Mouse (Mus musculus) adrenal gland, postnatal 10 days (tissue): ENCODE results near the gene Bmt2. TPM values are rescaled to one million over a fixed set of nuclear protein-coding genes. Genes with fewer than 3 reads are reported as not detected.

ENCODE experiments used
- DNase-seq: peaks from one replicate; pipeline ENCODE4 v3.0.0; 2021; ENCODE audit warnings: mixed read lengths
- long read RNA-seq, 2 experiments: library from polyadenylated mRNA; stranded (forward); transcript quantifications; one replicate each; pipeline ENCODE4 v2.0.0; 2021
- total RNA-seq, 2 experiments: library from RNA; stranded (reverse); gene quantifications; 2 replicates each; pipeline ENCODE4 v1.2.3; 2021

The Bmt2 gene
- 10 to 100 TPM; 10.4 to 12.3 TPM for total RNA-seq
- long read RNA-seq, experiment 1, full-length matches to known transcripts, result 10 of 14 reads
- long read RNA-seq, experiment 1, partial matches to known transcripts, result 0 of 14 reads
- long read RNA-seq, experiment 1, other reads (novel, unspliced or antisense), result 4 of 14 reads
- long read RNA-seq, experiment 2, full-length matches to known transcripts, result 10 of 13 reads
- long read RNA-seq, experiment 2, partial matches to known transcripts, result 2 of 13 reads
- long read RNA-seq, experiment 2, other reads (novel, unspliced or antisense), result 1 of 13 reads

DNA sequence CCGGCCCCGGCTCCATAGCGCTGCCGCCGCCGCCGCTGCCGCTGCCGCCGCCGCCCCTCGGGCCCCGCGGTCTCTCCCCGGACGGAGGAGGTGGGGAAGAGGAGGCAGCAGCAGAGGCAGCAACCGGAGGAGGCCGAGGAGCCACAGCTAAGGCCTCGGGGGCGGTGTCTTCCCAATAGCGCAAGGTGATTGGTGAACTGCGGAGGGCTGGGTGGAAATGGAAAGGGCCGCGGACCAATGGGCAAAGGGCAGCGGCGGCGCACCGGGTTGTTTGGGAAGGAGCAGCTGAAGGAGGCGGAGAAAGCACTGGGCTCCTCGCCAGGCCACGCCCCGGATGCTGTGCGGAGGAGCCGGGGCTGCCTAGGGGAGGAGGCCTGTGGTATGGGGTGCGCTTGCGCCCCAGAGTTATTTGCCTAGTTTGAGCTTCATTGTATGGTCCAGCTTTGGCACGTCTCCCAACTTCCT, at the start of gene Bmt2:
Bmt2 (minus strand) TSS at position 149 of the 465 bp plus-strand sequence.
- DNase-seq, result peak; percentile 100

GRCm38 (mm10) chr6:13722166-13722565, 44.4 kb upstream of the Bmt2 start:
- no peak for DNase-seq

DNA sequence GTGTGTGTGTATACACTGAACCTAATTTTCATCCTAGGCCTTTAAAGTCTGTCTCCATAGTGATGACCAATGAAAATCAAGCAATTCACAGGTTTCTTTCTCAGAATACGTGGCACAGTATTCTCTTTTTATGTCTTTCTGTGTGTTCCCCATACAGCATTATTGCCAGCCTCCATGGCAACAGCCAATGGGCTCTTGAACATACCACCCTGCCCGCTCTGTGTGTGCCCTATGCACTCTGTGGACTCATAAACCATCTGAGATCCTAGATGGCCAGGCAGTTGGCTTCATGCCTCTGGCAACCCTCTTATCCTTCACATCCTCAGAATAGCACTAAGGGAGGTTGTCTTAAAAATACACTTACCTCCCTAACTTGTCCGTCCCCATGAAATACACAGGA, 37.1 kb upstream of the Bmt2 start:
- DNase-seq, result no peak

DNA sequence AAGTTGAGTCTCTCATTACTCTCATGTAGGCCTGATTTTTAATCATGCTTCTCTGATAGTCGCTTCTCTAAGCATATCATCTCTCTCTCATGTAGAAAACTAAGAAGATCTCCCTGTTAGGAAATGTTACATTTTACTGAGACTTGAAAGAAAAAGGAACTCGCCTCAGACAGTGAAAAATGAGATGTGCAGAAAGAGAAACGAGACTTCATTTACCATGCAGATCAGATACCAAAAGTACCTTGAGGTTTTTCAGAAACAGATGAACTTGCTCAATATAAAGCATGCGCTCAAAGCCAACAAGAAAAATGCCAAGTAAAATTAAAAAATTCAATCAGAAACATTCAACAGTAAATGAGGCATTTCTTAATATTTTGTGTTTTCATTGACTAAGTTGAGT, 19.1 kb upstream of the Bmt2 start:
- no peak for DNase-seq

GRCm38 (mm10) chr6:13695103-13695845, 17.5 kb upstream of the Bmt2 start:
- DNase-seq, result no peak

- DNase-seq, result no peak
Observed at GRCm38 (mm10) chr6:13691657-13692294, 14.0 kb upstream of the Bmt2 start.

DNA sequence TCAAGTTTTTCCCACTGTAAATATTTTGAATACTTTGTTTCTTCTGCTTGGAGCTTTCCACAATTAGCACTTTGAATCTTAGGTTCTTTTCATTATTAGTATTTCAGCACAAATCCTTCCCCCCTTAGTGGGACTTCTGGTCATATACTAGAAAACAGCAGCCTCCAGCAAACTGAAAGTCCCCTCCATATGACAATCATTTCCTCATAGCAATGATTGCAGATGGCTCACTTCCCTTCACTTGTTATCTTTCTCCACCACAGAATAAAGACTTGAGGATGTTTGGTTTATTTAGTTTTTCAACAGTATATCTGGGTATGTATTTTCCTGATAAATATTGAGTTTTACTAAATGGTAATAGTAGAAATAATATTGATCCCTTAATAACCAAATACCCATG, 12.6 kb upstream of the Bmt2 start:
- DNase-seq, result no peak

DNA sequence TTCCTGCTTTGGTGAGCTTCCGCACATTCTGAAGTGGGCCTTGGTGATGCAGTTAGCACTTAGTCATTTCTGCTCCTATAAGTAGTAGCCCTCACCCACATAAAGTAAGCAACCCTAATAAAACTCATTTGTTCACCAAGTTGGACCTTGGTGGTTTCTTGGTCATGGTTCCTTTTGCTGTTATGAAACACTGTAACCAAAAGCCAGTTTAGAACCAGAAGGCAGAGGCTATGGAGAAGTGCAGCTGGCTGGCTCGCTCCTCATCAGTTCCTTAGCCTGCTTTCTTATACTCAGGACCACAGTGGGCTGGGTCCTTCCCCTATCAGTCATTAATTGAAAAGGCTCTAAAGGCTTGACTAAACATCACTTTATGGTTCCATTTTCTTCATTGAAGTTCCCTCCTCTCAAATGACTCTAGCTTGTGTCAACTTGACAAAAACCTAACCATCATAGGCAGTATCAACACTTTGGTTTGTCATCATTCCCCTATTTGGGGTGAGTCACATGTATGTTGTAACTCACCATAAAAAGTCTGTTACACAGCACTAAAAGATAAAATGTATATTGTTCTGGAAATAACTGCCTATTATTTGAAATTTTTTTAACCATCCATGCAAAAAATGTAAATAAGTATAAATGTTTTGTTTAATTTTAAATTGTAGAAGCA, 6.3 kb upstream of the Bmt2 start:
- no peak for DNase-seq

DNA sequence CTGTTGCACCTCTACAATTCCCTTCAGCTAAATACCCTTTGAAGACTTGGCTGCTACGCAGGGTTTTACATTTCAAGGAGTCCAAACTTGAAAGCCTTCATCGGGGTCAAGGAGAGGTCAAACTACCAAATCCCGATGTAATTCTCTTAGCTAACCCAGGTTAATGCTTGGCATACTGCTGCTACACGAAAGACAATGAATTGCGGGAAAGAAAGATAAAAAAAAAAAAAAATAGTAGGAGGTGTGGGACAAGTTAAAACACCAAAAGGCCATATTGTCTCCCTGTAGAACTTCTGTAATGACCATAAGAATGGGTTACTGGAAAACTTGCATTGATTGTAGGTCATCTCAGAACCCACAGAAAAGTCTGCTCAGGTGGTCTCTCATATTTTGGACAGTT, 583 bp upstream of the Bmt2 start:
- no peak for DNase-seq

GRCm38 (mm10) chr6:13677141-13677761, 515 bp downstream of the Bmt2 start:
- peak; percentile 65 for DNase-seq

- DNase-seq, result no peak
Observed at GRCm38 (mm10) chr6:13676196-13676595, 1.6 kb downstream of the Bmt2 start.

DNA sequence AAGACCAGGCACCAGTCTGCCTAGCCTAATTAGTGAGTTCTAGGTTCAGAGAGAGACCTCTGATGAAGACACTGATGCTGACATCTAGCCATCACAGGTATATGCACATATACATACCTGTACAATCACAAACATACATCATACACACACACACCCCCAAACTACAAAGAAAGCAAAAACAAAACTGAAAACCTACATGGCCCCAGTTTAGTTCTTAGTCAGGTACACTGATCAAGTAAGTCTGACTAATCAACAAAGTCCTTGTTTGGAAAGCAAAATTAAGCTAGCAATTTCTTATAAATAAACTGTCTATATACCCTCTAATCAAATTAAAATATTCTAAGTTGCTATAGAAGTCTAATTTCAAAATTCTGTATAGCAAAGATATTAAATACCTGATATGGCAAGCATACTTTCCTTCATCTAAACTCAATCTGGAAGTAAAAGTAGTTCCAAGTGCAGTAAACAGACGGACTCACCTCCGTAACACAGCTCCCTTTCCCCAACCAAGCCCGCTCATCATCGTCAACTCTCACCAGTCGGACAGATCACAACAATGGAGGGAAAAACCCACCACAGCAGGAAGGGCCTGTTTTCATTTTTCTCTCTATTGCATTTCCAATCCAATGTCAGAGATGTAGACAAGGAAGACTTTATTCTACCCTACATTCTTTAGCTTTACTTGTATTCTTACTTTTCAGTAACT, 3.0 kb downstream of the Bmt2 start:
- no peak for DNase-seq

- no peak for DNase-seq
Observed at GRCm38 (mm10) chr6:13665646-13666045, 12.1 kb downstream of the Bmt2 start.

GRCm38 (mm10) chr6:13658016-13658415, 19.8 kb downstream of the Bmt2 start:
- no peak for DNase-seq

DNA sequence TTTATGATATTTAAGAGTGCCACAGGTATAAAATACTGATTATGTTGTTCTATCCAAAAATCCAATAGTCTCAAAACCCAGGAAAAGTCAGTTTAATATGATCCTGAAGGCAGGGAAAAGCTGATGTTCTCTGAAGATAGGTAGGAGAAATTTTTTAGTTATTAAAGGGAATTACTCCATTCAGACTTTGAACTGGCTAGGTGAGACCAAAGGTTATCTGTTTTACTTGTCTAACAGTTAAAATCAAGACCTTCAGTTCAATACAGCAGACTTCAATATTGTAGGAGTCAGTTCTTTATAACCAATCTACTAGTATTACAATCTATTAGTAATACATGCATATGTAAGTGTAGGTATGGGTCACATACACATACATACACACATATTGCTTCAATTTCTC, 23.7 kb downstream of the Bmt2 start:
- no peak for DNase-seq

DNA sequence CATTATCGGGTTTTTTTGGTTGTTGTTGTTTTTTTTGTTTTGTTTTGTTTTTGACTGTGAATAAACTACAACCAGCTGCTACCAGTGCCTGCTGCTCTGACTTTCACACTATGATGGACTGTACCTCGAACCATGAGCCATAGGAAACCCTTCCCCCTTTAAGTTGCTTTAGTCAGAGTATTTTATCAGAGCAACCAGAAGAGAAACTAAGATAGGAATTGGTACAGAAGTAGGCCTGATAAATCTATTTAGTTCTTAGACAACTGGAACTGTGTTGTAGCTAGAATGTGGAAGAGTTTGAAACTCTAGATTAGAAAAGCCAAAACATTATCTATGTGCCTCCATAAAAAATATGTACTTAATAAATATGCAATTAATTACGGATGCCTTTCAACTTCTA, 25.5 kb downstream of the Bmt2 start:
- DNase-seq, result no peak

DNA sequence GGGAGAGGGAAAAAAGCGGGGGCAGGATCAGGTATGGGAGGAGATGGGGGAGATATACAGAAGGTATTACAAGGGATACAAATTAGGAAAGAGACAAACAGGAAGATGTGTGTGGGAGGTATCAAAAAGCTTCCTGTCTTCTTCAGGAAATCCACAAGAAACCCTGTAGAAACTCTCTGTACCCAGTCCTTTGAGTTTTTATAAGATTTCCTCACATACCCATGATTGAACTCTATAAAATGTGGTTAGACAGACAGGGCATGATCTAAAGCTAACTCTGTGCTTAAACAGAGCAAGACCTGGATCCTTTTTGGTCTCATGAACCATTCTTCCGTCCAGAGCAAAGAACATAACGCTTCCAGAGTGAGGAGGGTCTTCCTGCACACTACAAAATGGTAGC, 26.9 kb downstream of the Bmt2 start:
- no peak for DNase-seq

- no peak for DNase-seq
Observed at GRCm38 (mm10) chr6:13648305-13648704, 29.5 kb downstream of the Bmt2 start.

DNA sequence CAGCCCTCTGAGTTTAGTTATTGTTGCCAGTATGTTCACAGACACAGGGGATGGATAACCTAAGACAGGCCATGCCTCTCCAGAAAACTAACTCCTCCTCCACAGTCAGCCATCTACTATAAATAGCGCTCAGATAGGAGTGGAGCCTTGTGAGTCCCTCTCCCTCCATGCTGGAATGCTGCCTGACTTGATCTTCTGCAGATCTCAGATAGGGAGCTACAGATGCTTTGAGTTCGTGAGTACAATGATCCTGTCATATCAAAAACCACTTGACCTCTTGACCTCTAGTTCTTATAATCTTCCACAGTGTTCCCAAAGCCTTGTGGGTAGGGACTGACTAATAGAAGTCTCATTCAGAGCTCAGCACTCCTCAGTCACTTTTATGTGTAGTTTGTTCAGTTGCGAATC, 41.2 kb downstream of the Bmt2 start:
- peak; percentile 4 for DNase-seq

DNA sequence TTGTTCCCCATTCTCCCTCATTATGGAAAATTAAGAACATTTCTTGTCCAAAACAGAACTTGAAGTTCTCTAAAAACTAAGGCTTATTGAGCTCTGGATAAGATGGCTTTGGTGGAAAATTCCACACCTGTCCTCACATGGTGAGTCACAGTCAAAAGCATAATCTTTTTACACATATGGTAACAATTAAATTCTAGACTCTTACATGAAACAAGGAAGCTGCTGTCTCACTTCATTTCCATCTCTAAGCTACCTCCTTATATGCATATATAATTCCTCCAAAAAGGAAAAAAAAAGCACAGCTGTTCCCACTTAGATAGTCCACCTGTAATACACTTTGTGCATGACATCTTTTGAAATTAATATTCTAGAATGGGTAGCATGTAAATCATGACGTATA, 45.2 kb downstream of the Bmt2 start:
- no peak for DNase-seq

DNA sequence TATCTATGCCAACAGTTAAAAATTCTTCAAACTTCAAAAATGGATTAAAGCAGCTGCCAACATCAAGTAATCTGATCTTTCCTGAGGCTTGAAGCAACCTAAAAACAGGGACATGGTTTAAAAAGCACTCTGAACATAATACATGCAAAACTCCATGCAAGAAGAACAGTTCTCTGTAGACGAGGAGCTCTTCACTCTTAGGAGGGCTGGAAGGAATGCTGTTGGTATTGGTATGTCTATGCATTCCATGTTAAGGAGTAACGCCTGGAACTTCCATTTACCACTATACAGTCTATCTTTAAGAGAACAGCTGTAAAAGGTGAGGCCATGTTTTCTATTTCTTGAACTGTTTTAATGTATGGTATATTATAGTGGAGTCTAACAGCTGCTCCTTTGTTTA, 47.2 kb downstream of the Bmt2 start:
- no peak for DNase-seq

GRCm38 (mm10) chr6:13619618-13620017, 58.1 kb downstream of the Bmt2 start:
- DNase-seq, result no peak
